Mouse (Mus musculus) MEL-GATA-1-ER (cell line): ENCODE measurements around the gene Ninl.
A peak's percentile ranks its signal among the peaks of the same experiment; 100 is the strongest.
"Not testable (repeated sequence)": the region's sequence is repeated elsewhere in the genome, so short reads cannot be mapped to it uniquely, and the experiment has no call there.

ENCODE experiments used
- DNase-seq: peaks from one replicate; pipeline ENCODE4 v3.0.0-alpha.2; 2012; ENCODE audit warnings: low read depth; ENCODE audit errors: extremely low read depth

The Ninl gene

DNA sequence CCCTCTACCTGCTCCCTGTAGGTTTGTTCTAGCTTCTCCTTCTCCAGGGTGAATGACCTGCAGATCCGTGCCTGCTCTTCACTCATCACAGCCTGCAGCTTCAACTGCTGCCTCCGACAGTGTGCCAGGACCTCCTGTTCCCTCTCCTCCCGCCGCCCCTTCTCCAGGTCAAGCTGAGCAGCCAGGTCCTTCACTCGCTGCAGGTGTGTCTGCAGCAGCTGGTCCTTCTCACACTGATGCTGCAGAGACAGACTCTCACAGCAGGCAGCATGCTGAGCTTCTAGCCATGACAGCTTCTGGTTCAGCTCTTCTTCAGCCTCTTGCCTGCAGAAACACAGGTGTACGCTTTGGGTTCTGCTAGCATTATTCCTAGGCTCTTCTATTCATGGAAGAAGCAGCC is 89.1 kb downstream of the Ninl start:
- DNase-seq: no peak

DNA sequence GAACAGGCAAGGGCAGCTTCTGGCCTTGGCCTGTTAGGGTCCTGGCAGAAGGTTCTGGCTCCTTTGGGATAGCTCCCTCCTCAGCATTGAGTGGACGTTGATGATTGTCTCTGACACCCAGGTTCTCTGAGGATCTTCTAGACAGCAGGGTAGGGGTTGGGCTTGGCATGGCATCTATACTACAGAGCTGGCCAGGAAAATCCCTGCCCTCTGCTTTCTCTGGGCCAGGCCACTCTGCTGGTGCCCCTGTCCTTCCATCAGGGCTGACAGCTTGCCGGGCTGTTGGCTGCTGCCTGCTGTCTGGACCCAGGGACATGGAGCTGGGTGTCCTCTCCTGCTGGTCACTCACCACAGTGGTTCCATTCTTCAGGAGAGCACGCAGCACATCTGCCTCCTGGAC is 89.5 kb downstream of the Ninl start:
- DNase-seq: no peak

DNA sequence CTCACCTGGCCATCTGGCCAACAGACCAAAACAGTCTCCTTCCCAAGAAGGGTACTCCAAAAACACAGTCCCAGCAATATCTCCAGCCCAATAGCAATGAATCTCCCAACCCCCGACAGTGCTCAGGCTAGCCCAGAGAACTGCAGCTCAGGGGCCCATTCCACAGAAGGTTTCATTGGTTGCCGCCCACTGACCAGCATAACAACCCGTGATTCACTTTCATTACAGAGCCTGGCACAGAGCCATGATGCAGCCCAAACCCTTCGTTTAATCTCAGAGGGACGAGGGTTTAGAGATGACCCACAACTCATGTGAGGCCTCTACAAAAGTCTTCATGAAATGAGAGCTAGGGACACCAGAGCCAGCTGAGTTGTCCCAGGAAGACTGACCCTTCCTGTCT is 90.4 kb downstream of the Ninl start:
- DNase-seq: no peak

DNA sequence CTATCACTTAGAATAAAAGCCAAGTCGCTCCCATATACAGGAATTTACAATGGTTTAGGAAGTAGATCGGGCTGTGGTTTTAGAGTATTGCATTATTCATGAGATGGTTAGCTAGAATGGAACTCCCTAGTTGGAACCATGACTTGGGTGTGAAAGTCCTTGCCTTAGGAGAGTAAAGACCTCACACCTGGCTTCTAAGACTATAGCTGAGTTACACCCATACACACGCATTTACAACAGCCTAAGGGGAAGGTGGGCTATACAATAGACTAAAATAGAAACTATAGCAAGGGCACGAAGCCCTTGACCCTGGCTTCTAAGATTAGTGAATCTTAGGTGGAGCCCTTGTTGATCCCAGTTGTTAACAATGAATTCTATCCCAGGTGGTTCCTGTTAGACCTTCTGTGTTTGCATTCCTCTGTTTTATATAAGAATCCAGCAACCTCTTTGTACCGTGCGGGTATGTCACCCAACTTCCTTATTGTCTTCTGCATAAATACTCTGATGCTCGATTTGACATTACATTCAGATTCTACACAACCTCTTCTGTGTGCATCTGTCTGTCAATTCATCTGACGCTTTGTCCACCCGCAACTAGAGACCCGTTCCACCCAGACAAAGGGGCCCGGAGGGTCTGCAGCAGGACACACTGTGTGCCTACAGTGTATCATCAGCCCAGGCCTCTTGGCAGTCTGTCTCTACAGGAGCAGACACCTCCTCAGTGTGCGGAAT is 91.1 kb downstream of the Ninl start:
- not testable (repeated sequence) for DNase-seq

DNA sequence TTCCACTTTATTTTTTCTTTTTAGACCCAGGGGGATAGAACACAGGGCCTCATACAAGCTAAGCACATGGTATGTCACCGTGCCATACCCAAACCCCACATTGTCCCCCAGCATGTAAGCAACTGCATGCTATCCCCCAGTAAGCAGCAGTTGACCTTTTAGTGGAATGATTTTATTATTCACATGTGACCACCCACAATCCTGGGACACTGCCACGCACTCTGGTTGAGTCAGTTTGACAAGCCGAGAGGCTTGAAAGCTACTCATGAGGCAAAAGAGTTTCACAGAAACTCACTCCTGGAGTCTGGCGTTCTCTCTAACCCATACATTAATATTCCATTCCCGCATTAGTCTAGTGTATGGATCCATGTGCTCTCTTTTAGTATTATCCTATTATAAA is 91.8 kb downstream of the Ninl start:
- DNase-seq: not testable (repeated sequence)

DNA sequence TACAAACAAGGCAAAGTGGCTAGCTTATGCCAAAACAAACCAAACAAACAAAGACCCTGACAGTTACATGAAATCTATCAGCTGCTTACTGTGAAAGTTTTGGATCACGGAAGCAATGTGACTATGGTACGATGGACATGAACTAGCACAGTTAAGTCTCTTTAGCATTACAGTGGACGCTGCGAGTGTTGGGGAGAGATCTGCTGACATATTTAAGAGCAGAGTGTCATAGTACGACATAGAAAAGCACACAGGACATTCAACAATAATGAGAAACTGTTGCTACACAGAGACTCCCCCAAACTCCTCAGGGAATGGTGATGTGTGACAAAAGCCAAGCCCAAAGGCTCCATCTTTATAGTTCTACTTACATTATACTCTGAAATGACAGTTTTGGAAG is 95.2 kb downstream of the Ninl start:
- DNase-seq: no peak

DNA sequence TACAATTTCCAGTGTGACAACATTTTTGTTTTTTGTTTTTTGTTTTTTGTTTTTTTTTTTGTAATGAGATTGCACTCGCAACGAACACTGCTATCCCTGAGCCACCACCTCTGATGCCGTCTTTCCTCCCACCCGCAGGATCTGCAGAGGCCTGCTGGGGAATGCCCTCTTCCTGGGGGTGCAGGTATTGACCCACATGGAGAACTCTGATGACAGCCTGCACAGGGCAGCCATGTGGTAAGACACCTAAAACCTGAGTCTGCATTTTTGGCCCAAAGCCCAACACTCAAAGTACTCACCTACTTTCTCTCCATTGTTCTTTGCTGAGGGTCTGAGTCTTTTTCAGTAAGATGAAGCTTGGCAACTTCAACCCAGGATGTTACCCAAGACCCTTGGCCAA is 104.5 kb downstream of the Ninl start:
- no peak for DNase-seq

DNA sequence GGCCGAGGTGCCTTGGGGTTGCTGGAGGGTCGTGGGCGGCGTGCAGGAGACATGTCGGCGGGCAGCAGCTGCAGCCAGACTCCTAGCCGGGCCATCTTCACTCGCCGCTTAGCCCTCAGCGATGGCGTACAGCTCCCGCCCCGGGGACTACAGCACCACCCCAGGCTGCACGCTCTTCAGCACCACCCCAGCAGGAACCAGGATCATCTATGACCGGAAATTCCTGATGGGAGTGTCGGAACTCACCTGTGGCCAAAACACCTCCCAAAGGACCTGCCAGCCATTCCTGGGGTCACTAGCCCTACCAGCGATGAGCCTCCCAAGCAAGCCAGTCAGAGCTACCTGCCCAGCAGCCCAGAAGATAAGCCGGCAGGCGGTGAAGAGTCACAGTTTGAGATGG is 105.7 kb downstream of the Ninl start:
- no peak for DNase-seq

DNA sequence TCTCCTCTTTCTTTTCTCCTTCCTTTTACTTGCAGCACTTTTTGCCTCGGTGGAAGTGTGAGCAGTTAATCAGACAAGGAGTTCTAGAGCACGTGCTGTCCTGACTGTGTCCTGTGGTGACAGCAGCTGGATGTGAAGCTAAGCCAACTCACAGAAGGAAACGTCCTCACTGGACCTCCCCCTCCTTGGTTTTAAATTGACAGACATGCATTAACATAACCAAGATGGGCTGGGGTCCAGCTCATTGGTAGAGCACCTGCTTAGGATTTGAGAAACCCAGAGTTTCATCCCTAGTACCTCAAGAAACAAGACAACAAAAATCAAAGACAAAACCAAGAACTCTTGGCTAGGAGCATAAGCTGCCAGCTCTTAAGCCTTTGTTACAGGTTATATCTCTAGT is 108.4 kb downstream of the Ninl start:
- no peak for DNase-seq

DNA sequence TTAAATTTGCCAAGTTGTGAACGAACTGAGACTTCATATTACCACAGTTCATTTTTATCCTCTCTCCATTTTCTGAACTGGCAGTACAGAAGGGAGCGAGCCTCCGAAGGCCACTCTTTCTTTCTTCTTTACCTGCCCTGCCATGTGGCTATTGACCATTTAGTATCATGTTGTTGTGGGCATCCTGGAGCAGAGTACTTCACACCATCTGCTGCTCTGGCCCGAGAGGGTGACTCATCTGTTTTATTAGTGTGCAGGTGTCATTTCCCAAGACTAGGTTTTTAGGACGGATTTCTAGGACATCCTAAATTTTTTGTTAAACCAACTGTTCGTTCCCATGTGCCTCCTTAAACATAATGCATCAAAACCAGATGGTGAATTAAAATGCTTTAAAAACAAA is 110.0 kb downstream of the Ninl start:
- DNase-seq: no peak

DNA sequence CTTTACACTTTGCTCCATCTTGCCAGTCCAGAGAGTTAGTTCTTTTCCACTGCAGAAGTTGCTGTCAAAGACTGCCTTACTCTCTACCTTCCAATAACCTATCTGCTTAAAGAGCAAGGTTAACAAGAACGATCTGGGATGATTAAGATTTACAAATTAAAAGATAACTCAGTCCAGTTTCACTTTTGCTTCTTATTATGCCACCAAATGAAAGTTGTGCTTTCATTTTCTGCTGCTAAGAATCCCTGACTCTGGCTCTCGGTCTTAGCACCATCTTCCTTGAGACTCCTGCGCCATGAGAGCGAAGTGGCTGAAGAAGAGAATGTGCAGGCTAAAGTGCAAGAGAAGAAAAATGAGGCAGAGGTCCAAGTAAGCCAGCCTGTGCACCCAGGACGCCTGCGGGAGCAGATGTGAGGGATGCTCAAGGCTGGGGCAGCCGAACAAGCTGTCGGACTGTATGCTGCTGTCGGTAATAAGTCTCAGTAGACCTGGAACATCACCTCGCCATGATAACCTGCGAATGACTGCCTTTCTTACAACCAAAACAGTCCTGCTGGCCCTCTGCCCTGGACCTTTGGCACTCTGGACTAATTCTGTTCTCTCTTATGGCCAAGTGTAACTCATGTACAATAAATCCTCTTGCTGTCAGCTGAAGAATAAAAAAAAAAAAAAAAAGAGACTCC is 112.0 kb downstream of the Ninl start:
- no peak for DNase-seq

DNA sequence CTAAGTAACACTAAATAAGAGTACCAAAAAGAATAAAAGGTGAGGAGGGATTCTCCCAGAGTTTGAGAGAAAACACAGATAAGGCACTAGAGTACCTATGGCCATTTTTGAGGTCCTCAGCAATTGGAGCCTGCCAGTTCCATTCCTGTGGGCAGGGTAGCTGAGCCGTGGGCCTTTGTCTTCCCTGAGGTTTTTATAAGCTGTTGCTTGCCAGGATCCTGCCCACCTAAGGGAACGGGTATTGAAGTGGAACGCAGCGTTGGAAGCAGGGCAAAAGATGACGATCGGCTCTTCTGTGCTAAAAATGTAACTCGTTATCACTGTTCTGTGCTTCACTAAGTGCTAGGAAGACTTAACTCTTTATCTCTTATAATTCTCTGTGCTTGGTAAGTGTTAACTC is 115.7 kb downstream of the Ninl start:
- no peak for DNase-seq

DNA sequence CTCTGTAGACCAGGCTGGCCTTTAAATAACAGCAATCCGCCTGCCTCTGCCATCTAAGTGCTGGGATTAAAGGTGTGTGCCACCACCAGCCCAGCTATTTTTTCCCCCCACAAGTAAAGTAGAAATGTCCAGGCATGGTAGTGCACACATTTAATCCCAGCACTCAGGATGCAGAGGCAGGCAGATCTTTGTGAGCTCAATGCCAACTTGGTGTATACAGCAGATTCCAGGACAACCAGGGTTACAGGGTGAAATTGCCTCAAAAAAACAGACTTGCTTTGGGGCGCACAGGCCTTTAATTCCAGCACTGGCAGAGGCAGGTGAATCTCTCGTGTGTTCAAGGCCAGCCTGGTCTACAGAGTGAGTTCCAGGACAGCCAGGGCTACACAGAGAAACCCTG is 116.2 kb downstream of the Ninl start:
- DNase-seq: no peak

DNA sequence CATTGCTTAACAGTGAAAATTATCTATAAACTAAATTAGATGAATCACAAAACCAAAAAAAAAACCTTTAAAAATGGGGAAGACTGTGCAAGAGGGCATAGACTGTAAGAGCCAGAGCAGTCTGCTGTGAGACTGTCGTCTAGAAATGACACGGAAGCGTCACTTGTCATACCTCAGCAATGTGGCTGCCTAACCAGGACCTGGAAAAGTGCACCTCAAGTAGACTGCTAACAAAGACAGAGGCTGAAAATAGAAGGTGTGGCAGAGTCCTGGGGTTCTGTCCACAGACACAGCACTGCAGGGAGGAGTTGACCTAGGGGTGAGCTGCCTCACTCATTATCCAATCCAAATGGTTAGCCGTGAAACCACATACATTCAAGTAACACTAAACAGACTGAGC is 117.0 kb downstream of the Ninl start:
- DNase-seq: no peak

DNA sequence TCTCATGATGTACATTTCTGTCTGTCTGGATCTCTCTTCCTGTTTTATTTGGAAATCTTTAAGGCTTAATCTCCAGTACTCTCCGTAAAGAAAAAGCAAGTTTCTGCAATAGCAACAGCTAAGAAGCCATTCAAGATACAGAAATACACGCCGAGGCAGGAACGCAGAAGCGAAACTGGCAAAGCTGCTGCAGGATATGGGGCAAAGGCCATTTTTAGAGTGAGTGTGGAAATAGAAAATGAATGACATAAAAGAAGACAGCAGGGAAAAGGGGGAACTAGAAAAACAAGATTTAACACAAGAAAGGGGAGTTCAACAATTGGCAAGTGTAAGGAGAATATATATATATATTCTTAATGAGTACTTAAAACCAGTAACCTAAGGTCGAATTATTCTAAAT is 117.5 kb downstream of the Ninl start:
- no peak for DNase-seq

DNA sequence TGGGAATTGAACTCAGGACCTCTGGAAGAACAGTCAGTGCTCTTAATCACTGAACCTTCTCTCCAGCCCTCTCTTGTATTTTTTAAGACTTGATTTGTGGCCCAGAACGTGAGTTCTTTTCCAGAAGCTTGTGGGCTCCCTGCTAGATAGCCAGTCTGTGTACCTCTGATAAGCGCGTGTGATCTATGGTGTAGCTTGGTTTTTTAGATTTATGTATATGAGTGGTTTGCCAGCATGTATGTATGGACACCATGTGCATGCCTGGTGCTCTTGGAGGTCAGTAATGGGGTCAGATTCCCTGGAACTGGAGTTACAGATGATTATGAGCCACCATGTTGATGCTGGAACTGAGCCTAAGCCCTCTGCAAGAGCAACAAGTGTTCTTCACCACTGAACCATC is 118.6 kb downstream of the Ninl start:
- DNase-seq: no peak

DNA sequence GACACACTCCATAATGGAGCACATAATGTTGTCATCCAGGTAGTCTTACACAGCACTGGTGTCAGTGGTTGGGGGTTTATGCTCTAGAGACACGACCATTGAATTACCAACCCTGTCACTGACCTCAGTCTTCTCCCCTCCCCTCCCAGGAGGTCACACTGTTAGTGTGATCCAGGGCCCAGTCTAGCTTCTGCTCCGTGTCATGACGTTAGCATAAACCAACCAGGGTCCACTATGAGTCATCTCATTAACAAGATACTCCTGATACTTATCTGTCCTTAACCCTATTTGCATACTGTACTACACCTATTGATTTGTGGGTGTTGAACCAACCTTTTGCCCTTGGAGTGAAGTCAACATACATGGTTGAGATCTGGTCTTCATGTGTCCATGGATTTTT is 120.5 kb downstream of the Ninl start:
- no peak for DNase-seq

DNA sequence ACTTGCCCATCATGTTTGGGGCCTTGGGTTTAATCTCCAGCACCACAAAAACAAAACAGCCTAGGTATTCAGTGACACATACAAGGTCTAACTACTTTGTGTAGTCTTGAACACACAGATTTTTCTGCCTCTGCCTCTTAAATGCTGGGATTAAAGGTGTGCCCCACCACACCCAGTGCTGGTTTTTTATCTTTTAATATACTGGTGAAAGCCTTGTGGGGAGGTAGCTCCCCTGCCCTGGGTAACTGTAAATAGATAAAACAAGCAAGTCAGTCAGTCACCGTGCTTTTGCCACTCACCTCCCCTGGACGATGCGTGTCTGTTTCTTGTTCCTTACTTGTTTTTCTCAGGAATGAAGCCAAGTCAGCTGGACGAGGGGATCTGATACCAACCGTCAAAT is 123.4 kb downstream of the Ninl start:
- DNase-seq: no peak

DNA sequence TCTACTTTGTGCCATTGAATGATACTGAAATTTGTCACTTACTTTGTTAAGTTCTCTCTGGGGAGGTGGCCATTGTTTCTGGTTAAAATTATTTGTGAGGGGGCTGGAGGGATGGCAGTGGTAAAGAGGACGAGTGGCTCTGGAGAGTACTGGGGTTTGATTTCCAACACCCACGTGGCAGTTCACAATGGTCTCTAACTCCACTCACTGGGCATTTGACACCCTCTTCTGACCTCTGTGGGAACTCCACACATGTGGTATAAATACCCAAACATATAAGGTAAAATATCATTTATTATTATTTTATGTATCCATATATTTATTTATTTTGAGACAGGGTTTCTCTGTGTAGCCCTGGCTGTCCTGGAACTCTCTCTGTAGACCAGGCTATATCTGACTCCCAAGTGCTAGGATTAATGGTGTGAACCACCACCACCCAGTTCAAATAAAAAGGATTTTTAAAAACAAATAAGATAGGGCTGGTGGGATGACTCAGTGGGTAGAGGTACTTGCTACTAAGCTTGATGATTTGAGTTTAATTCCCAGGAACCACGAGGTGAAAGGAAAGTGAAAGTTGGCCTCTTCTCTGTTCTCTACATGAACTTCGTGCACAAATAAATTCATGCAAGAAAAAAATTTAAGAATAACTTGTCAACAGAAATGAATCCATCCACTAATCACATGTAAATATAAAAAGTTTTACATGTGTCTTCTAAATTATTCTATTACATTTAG is 124.2 kb downstream of the Ninl start:
- DNase-seq: no peak

DNA sequence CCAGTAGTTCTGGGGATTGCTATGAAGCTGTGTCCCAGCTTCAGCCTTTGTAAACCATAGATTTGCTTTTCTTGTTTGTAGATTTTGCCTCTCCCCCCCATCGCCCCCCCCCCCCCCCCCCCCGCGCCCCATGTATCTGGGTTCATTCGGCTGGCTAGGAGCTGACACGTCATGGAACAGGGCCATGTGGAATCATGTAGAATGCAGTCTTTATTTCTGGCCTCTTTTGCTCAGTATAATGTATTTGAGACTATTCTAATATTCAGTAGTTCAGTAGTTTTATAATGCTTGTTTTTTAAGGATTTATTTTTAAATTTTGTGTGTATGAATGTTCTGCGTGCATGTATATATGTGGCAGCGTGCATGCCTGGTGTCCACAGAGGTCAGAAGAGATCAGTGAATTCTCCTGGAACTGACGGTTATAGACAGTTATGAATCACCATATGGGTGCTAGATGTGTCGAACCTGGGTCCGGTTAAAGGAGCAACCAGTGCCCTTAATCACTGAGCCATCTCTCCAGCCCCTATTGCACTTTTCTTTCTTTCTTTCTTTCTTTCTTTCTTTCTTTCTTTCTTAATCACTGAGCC is 128.8 kb downstream of the Ninl start:
- no peak for DNase-seq

DNA sequence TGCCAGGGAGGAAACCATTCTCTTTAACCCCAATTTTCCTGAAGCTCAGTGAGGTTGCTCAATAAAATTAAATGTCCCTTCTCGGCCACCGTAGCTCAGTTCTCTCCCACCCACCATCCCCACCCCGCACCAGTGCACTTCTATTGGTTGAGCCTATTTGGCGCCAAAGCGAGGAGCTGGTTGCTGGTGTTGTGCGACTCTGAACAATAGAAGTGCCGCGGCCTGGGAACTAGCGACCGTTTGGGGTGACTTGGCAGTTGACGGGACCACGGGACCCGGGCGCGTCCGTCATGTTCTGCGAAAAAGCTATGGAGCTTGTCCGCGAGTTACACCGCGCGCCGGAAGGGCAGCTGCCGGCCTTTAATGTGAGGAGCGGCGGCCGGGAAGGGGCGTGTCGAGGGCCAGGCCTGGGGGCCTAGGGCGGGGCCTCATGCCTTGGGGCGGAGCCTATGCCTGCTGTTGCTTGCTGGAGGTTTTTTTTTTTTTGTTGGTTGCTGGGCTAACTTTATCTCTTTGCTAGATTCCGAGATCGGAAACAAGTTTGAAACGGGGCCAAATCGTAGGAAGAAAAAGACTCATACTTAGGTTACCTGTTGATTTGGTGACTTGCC is 129.6 kb downstream of the Ninl start:
- peak; percentile 98 for DNase-seq

DNA sequence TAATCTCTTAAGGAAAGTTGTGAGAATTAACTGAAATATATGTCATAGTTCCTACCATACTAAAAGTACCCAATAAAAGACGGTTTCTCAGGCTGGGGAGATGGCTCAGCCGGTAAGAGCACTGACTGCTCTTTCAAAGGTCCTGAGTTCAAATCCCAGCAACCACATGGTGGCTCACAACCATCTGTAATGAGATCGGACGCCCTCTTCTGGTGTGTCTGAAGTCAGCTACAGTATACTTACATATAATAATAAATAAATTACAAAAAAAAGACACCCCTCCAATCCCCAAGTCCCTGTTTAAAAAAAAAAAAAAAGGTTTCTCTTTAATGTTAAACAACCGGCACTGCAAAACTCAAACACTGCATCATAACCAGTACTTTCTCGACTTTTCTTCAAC is 130.3 kb downstream of the Ninl start:
- DNase-seq: not testable (repeated sequence)
